Mouse (Mus musculus): Measurements from ENCODE around the gene Ear6. TPM values are rescaled to one million over a fixed set of nuclear protein-coding genes. Genes with fewer than 3 reads are reported as not detected.

The Ear6 gene
- not detected in 2 replicates for polyA plus RNA-seq (2015; fragmentation: Nextera tagmentation; extraction: Ambion mirVana)

GRCm38 (mm10) chr14:51853399-51853798, at the start of gene Ear6:
Gene Ear6 (plus strand): TSS chr14:51853699.

GRCm38 (mm10) chr14:51884598-51885331, 31.3 kb downstream of the Ear6 start, which contains the start of gene Mettl17:
Gene Mettl17 (plus strand): TSS chr14:51884842.

GRCm38 (mm10) chr14:51892191-51892939, 38.9 kb downstream of the Ear6 start, which contains the start of gene Slc39a2:
Gene Slc39a2 (plus strand): TSS chr14:51892889.

Small RNA genes lying within 50 kb of the gene (microRNA-seq; reads per million reads assigned to microRNA genes)
- not detected for gene Gm27375

Other genes with a start within 250 kb of the Ear6 start
- gene Gm17078, start 242.4 kb upstream of the Ear6 start, polyA plus RNA-seq (2015; fragmentation: Nextera tagmentation; extraction: Ambion mirVana) = not detected in 2 replicates
- not detected in 2 replicates for gene Gm4181, start 218.0 kb upstream of the Ear6 start, polyA plus RNA-seq (2015; fragmentation: Nextera tagmentation; extraction: Ambion mirVana)
- not detected in 2 replicates for gene Gm17079, start 158.2 kb upstream of the Ear6 start, polyA plus RNA-seq (2015; fragmentation: Nextera tagmentation; extraction: Ambion mirVana)
- not detected in 2 replicates for gene Gm5800, start 136.5 kb upstream of the Ear6 start, polyA plus RNA-seq (2015; fragmentation: Nextera tagmentation; extraction: Ambion mirVana)
- gene Ang4, start 80.1 kb upstream of the Ear6 start, polyA plus RNA-seq (2015; fragmentation: Nextera tagmentation; extraction: Ambion mirVana) = not detected in 2 replicates
- not detected in 2 replicates for gene AY358078, start 53.7 kb upstream of the Ear6 start, polyA plus RNA-seq (2015; fragmentation: Nextera tagmentation; extraction: Ambion mirVana)
- 60.3 and 70.4 TPM in 2 replicates for gene Mettl17, start 31.1 kb downstream of the Ear6 start, polyA plus RNA-seq (2015; fragmentation: Nextera tagmentation; extraction: Ambion mirVana)
- 0.72 and 1.4 TPM in 2 replicates for gene Slc39a2, start 39.2 kb downstream of the Ear6 start, polyA plus RNA-seq (2015; fragmentation: Nextera tagmentation; extraction: Ambion mirVana)
- gene Ndrg2, start 60.5 kb downstream of the Ear6 start, polyA plus RNA-seq (2015; fragmentation: Nextera tagmentation; extraction: Ambion mirVana) = 674 and 708 TPM in 2 replicates
- not detected in 2 replicates for gene Tppp2, start 64.7 kb downstream of the Ear6 start, polyA plus RNA-seq (2015; fragmentation: Nextera tagmentation; extraction: Ambion mirVana)
- gene Rnase13, start 69.1 kb downstream of the Ear6 start, polyA plus RNA-seq (2015; fragmentation: Nextera tagmentation; extraction: Ambion mirVana) = not detected in 2 replicates
- gene Arhgef40, start 131.0 kb downstream of the Ear6 start, polyA plus RNA-seq (2015; fragmentation: Nextera tagmentation; extraction: Ambion mirVana) = 65.4 and 73.4 TPM in 2 replicates
- gene Tmem253, start 162.0 kb downstream of the Ear6 start, polyA plus RNA-seq (2015; fragmentation: Nextera tagmentation; extraction: Ambion mirVana) = 0.19 and 0.55 TPM in 2 replicates
- gene Zfp219, start 167.0 kb downstream of the Ear6 start, polyA plus RNA-seq (2015; fragmentation: Nextera tagmentation; extraction: Ambion mirVana) = 22.6 and 23.4 TPM in 2 replicates
- gene Olfr221, start 188.8 kb downstream of the Ear6 start, polyA plus RNA-seq (2015; fragmentation: Nextera tagmentation; extraction: Ambion mirVana) = not detected in 2 replicates